Mouse (Mus musculus): ENCODE measurements around the gene Mrpl3.
"Not testable (repeated sequence)": the region's sequence is repeated elsewhere in the genome, so short reads cannot be mapped to it uniquely, and the experiment has no call there.

The Mrpl3 gene

DNA sequence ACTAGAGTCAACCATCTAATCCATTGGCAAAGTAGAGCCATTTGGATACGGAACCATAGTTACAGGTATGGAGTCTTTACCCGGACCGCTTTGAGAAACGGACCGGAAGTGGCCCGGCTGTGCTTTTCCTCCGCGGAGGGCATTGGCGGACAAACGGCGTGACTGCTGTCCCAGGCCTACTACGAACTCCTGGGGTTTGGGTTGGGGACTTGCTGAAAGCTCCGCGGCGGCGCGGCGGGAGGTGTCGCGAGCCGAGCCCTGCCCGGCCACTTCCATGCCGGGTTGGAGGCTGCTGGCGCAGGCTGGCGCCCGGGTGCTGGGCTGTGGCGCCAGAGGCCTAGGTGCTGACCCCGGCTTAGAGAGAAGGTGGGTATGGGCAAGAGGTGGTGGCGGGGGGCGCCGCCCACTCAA, at the start of gene Mrpl3:
TSS of gene Mrpl3 (plus strand) at position 93 of the 411 bp plus-strand sequence.
- DNase-seq (ENCODE audit: low read depth, low spot score) = peak; percentile 81

DNA sequence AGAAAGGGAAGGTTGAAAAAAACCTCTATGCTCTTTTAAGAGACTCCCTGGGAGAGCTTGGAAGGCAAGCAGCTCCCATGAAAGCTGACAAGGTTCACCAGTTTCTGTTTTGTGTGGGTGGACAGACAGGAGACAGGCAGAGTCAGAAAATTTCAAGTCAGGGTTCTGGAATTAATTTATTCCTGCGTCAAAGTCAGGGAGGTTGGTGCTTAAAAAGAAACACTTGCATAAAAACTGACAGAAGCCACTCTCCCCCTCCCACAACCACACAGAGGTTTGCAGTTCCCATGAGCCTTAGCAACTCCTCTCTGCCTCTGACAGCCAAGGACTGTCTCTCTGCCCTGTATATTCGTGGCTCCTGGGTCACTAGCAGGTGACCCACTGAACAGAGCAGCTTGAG, 42.3 kb upstream of the Mrpl3 start:
- no peak for DNase-seq (ENCODE audit: low read depth, low spot score)

DNA sequence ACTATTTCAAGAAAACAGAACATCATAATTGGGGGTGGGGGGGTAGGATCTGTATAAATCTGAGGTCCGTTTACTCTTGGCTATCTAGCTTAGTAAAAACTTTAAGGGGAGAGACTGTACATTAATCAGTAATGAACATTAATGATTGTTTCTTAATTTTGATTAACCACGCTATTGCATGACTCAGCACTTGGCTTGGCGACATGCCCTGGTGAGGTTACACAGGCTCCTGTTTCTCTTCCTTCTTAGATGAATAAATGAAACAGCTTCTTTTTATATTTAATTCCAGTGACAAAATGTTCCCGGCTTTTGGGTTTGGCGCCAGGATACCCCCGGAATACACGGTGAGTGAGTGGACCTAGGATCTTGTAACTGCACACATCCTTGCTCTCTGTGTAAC, 34.9 kb upstream of the Mrpl3 start:
- no peak for DNase-seq (ENCODE audit: low read depth, low spot score)

DNA sequence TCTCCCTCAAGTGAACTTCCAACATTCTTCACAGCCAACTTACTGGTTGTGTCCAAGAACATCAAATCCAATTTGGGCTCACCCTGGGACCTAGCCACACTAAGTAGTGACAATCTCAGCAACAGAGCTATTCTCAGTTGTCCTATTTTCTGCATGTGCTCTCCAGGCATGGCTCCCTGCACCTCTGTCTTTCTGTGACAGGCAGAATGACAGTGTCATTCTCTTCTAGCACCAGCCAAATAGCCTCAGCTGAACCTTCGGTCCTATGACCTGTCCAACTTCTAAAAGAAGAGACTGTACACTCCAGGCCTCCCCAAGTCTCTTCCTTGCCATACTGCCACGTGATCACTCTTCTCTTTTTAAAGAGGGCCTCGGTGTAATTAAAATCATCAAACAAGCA, 24.7 kb upstream of the Mrpl3 start:
- DNase-seq (ENCODE audit: low read depth, low spot score) = no peak

DNA sequence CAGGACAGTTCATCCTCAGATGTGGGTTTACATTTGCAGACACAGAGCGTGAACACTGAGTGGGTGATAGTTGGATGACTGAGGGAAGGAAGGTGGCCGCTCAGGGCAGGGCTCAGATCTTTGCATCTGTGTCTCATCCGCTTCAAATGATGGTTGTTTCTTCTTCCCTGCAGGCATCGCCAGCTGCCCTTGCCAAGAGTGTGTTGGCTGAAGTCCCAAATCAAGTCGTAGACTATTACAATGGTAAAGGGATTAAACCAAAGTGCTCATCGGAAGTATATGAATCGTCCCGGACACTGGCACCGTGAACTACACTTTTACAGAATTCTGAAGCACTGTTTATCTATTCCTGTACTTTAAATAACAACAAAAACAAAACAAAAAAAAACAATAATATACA, 20.5 kb upstream of the Mrpl3 start:
- DNase-seq (ENCODE audit: low read depth, low spot score) = no peak

DNA sequence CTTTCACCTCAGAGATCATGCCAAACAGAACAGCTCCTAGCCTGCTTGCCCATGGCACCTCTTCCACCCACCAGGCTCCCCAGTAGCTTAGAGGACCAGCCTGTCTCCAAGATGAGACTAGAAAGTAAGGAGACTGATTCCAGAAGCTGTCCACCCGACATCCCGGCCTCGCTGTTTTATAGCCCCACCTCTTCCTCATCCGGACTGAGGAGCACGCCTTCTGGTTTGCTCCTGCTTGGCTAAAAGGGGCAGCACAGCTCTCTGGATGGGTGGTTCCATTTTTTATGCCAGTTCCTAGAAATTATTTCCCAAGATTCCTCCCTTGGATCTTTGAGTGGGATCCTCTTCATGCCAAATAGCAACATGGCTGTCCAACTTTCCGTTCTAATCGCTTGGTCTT, 19.4 kb upstream of the Mrpl3 start:
- no peak for DNase-seq (ENCODE audit: low read depth, low spot score)

DNA sequence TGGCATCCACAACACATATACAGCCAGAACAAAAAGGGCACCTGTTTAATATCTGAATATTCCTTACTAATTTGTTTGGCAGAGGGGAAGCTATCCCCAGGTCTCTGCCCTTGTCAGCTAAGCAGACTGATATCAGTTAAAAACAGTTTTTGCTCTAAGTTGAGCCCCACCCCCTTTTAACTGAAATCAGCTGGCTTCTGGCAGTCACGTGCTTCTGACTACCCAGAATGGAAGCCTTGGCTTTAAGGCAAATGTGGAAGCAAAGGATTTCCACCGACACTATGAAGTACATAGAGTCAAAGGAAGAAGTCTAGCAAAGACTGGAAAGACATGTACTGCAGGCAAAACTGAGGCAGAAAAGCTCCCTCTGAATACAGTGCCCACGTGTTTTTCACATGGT, 15.2 kb upstream of the Mrpl3 start:
- DNase-seq (ENCODE audit: low read depth, low spot score) = no peak

DNA sequence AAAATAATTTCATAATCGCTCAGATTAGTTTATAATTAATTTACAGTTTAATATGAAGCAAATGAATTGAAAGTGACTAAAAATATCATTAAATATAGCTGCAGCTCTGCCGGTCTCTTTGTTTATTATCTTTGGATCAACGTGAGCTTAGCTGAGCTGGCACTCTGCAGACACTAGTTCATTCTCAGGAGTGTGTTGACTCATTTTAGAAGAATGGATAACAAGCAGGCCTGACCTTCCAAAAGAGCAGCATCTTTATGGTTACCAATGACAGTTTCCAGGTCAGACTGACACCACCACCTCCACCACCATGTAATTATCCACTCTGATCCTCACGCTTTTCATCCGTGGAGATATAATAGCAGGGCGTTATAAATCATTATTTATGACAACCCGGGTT, 7.0 kb upstream of the Mrpl3 start:
- DNase-seq (ENCODE audit: low read depth, low spot score) = no peak

DNA sequence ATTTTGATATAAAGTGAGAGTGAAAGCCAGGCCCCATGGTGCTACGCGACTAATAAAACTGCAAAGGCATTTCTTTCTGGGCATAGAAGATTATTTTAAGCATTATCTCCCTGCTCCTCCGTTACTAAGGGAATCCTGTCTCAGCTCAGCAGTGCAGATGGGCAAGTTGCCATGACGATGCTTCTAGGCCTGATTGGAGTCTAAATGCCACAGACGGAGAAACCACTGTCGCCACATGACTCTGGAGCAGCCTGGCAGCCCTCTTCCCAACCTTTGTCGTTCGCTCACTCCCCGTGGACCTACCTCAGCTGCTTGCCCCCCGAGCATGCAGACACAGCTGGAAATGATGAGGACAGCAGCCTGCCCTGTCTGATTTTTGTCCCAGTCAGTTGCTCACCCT, 4.7 kb upstream of the Mrpl3 start:
- DNase-seq (ENCODE audit: low read depth, low spot score) = peak; percentile 15

DNA sequence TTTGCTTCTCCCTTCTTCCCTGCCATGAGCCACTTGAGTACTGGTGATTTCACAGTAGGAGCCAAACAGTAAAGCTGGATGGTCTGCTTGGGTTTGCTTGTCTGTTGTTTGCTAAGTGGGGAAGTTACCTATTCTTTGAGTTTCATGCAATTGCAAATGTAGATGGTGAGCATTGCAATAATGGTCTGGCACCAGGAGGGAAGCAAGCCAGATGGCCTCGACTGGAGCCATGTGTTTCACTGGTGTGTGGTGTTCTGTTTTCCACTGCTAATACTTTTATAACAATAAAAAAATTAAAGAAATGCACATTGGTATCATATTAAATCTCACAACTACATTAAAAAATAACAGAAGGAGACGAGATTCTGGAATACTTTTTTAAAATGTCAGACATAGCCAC, 3.4 kb upstream of the Mrpl3 start:
- no peak for DNase-seq (ENCODE audit: low read depth, low spot score)

DNA sequence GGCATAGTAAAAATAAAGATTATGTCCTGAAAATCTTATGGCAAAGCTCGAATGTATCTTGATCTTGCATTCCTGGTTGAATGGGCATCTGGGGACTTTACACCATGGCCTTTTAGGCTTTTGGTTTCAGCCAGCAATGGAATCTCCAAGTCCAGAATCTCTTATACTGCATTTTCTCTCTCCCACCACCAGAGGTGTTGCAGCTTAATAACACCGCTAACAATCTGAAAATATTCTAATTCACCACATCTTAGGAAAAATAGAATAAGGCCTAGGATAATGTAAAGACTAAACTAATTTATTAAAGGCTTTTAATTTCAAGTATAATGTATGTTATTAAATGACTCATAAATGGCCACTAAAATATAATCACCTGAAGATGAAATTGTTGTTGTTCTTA, 2.8 kb upstream of the Mrpl3 start:
- no peak for DNase-seq (ENCODE audit: low read depth, low spot score)

DNA sequence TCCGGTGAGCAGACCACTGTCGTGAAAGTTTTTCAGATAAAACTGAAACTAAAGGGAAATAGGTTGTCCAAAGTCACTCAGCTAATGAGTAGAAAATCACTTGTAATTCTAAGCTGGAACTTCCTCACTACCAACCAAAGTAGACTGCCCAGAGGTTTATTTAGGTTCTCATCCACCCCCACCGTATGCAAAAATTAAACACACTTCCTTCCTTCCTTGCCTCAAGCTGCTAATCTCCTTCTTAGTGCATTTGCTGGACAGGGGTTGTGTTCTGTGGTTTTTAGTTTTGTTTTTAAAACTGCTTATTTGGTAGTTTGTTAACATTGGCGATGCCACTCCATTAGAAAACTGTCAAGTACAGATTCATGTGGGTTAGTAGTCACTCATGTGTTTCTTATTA, 773 bp downstream of the Mrpl3 start:
- DNase-seq (ENCODE audit: low read depth, low spot score) = no peak

DNA sequence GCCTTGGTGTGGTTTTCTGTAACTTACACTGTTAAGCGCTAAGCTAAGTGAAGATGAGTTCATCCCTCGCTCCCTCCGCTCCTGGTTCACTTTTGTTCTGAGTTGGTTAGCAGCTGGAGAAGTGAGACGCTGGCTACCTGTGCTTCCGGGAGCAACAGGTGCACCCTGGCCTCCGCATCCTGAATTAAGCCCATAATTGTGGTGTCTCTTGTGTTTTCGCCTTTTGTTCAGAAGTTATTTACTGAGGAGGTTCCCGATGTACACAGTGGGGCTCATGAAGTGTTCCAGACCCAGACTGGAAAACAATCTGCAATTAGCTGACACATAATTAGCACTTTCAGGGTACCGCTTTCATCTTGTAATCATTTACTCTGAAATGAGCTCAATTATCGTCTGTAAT, 16.1 kb downstream of the Mrpl3 start:
- no peak for DNase-seq (ENCODE audit: low read depth, low spot score)

DNA sequence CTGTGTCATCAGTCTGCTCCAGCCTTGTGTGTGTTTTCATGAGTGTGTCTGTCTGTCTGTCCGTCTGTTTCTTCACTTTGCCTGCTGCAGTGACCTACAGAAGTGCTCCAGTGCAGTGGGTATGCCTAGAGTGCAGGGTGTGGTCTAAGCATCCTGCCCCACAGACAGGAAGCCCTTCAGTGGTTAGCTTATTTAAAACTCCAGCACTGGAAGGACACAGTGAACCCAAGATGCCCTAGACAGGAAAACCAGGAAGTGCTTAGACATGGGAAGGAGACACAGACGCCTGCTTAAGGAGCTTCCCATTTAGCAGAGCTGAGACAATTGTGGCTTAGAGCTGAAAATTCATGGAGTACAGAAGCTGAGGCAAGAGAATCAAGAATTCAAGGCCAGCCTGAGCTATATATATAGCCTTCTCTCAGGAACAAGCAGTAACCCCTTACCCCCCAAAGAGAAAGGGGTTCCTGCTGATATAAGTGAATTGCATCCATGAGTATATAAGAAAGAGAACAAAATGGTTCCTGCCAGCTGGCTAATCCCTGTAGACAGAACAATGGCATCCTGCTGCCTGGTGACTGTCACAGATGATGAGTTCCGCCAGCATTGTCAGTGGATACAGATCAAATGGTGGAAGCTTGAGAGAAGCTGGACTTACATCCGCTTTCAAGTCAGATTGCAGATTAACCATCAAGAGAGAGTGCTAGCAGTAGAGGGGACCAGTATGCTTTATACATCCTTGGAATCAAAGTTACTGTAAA, 20.1 kb downstream of the Mrpl3 start:
- no peak for DNase-seq (ENCODE audit: low read depth, low spot score)

DNA sequence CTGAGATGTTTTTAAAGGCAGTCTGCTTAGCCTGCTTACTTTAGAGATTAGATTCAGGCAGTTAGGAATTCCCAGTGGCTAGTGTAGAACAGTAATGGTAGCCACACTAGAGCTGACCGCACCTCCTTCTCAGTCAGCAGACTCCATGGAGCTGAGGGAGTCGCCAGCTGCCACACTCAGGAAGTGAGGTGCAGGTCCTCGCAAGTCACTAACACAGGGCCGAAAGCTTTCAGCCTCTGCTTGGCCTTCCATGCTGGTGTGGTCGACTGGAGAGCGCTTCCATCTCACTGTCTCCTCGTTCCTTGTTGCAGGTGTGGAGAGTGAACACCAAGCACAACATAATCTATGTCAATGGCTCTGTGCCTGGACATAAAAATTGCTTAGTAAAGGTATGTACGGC, 21.8 kb downstream of the Mrpl3 start:
- no peak for DNase-seq (ENCODE audit: low read depth, low spot score)

DNA sequence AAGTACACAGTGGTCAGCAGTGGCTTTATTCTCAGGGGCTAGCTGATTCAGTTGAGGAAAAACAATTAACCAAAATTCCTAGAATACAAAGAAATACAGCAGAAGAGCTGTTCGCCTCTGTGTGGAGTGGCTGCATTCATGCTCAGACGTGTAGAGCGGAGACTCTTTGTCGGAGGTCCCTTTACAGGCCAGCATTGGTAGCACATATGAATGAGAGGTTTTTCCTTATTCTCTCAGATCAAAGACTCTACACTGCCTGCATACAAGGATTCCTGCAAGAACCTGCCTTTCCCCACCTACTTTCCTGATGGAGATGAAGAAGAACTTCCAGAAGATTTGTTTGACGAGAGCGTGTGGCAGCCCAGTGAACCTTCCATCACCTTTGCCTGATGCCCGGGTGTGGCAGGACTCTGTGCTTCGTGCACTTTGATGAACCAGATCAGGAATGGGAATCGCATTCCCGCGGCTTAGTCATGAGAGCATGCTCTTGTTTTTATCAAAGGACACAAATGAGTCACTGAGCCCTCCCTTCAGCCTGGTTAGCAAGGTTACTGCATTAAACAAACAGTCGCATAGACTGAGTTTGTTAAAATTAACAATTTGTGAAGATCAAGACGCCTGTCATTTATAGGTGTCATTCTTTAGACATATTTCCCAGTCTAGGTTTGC, 23.9 kb downstream of the Mrpl3 start:
- no peak for DNase-seq (ENCODE audit: low read depth, low spot score)

DNA sequence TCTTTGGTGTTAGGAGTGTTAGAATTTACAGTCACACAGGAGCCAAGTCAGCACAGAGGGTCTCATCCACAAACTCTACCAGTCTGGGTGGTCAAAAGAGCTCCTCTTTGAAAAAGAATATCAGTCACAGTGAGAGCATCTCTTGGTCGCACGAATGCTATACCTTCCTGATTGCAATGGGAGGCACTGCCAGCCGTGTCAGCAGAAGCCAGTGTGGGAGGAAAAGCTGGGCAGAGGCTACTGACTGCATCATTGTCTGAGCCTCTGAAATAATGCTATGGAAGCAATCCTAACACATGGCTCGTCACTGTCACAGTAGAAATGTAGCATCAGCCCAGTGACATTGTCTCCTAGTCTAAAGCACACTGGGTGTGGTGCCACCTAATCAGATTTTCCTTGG, 25.4 kb downstream of the Mrpl3 start:
- DNase-seq (ENCODE audit: low read depth, low spot score) = no peak

DNA sequence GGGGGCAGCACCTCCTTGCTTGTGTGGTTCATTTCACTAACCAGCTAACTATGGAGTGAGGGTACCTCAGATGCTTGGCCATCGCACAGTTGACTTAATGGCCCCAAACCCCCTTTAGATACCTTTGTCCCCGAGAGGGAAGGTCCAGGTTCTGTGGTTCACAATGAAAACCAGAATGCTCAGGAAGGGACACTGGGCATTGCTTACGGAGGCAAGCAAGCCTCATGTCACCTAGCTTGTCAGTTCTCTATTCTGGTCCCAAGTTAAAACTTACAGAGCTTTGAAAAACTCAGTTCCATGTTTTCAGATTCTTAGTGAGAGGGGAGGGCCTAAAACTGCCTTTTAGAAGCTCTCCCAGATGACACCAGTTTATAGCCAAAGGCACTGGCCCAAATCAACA, 27.2 kb downstream of the Mrpl3 start:
- DNase-seq (ENCODE audit: low read depth, low spot score) = no peak

DNA sequence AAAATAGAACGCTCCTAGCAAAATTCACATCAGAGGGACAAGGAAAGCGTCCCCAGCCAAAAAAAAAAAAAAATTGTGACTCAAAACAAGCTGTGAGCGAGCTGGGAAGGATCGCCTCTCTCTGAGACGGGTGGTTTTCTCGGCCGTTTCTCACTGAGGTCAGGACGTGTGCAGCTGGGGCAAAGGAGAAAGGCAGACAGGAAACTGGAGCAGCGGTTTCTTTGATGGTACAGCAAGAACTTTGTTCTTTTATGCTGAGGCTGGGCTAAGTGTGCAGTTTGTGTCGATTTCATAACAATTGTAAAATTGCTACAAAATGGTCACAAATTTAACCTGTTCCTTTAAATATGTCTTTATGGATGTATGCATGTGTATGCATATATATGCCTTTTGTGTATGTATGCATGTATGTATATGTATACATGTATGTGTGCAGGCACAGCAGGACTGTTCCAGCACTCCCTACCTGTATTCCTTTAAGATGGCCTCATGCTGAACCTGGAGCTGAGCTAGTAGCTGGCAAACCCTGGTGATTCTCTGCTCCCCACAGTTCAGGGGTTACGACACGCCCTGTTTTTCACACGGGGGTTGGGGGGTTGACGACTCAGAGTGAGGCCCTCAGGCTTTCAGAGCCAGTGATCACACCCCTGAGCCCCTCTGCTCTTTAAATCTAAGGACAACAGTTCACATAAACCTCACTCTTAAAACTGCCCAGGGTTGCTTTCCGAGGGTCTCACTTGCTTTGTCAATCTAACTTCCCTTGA, 48.0 kb downstream of the Mrpl3 start:
- DNase-seq (ENCODE audit: low read depth, low spot score) = no peak

DNA sequence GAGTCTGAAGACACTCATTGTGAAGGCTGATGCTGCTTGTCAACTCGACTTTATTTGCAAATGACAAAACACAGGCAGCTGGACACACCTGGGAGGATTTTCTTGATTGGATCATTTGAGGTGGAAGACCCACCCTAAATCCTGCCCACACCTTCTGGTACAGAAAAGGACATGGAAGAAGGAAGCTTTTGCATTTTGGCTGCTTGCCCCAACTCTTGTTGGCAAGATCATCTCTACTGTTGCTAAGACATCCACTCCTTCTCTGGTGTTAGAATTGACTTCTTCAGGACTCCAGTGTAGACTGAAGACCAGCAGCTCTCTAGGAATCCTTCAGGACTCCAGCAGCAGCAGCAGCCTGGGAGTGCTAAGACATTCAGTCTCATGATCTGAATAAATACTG, 48.9 kb downstream of the Mrpl3 start:
- DNase-seq (ENCODE audit: low read depth, low spot score) = no peak

DNA sequence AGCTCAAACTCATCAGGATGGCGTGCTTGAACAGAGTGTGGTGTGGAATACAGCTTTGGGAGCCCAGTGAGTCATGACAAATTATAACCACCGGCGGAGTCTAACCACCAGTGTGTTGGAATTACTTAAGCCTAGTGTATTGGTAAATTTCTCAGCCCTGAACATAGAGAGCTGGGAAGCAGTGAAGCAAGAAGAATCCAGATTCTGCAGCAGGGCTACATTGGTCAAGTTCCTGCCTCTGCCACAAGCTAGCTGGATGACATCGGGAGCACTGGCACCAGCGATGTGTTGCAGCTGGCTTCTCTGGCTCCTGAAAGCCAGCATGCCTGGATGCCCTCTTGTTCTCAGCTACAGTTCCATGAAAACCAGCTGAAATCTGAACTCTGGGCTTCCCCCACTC, 50.9 kb downstream of the Mrpl3 start:
- DNase-seq (ENCODE audit: low read depth, low spot score) = no peak

DNA sequence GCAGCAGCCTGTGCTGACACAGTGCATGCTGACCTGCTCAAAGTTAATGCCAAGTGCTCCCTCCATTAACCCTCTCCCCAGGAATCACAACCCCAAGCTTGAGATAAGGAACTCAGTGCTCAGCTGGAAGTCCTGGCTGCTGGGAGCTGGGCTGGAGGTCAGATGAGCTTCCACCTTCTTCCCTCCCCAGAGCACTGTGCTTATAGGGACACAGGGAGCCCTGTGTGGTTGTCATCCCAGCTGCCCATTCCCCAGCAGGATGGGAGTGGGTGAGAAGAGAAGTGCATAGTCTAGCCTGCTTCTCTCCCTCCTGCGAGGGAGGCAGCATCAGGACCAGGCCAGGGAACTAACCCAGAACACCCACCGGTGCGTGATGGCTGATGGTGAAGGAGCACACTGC, 72.2 kb downstream of the Mrpl3 start:
- not testable (repeated sequence) for DNase-seq (ENCODE audit: low read depth, low spot score)

Data from retina, adult 2 months (tissue).